8 mouse cellular contexts compared by ENCODE assay signal in genomic region chr6:124932314-124932695, GRCm38 (mm10). TPM values are rescaled to one million over a fixed set of nuclear protein-coding genes. Genes with fewer than 3 reads are reported as not detected.
DNase-seq lines count a peak whose midpoint lies in the region; ATAC-seq and TF ChIP-seq lines count a peak whose summit lies in the region.

No protein-coding gene starts in this region.

- no peaks in the 10 kb centered on the region for H3K27me3 ChIP-seq in embryonic facial prominence, embryonic 10.5 days (replicated peaks; ENCODE audit: low read depth, poor library complexity, severe bottlenecking)
- H3K27me3 ChIP-seq in hindbrain, embryonic 15.5 days: no peaks in the 10 kb centered on the region
- no peaks in the 10 kb centered on the region for H3K27me3 ChIP-seq in myocyte (ENCODE audit: control insufficient read depth, insufficient read depth, insufficient read length)

- 55% methylated on average over 12 of the region's 12 CpGs for WGBS in embryonic facial prominence, embryonic 10.5 days
- WGBS in hindbrain, embryonic 15.5 days: 44% methylated on average over 12 of the region's 12 CpGs

- peaks cover 50% of the 10 kb centered on the region for H3K36me3 ChIP-seq in embryonic facial prominence, embryonic 10.5 days (replicated peaks)
- H3K36me3 ChIP-seq in hindbrain, embryonic 15.5 days: peaks cover 39% of the 10 kb centered on the region
- H3K36me3 ChIP-seq in myocyte (ENCODE audit: control insufficient read depth, insufficient read depth): peaks cover 19% of the 10 kb centered on the region

- H3K4me2 ChIP-seq in hindbrain, embryonic 15.5 days: peak overlapping the region; percentile 90
- H3K4me2 ChIP-seq in myocyte (ENCODE audit: low read depth): peak overlapping the region; percentile 88

- peaks cover 27% of the 10 kb centered on the region for H3K79me2 ChIP-seq in myocyte (ENCODE audit: control insufficient read depth, insufficient read depth)

- no peaks in the 10 kb centered on the region for H3K9me3 ChIP-seq in embryonic facial prominence, embryonic 10.5 days
- H3K9me3 ChIP-seq in hindbrain, embryonic 15.5 days: no peaks in the 10 kb centered on the region

- H3K4me1 ChIP-seq in embryonic facial prominence, embryonic 10.5 days: peaks cover 43% of the 10 kb centered on the region
- peaks cover 28% of the 10 kb centered on the region for H3K4me1 ChIP-seq in hindbrain, embryonic 15.5 days (replicated peaks)

- peak; percentile 35 for DNase-seq in left cerebral cortex, postnatal 4 days
- no peak for DNase-seq in left cerebral cortex, postnatal 14 days (ENCODE audit: low spot score in 2 of 2)
- DNase-seq in embryonic facial prominence, embryonic 10.5 days (ENCODE audit: low spot score): no peak
- no peak for DNase-seq in frontal cortex, postnatal 36 days (ENCODE audit: low spot score in 2 of 2)
- no peak for DNase-seq in thymus, postnatal 10 days (ENCODE audit: low spot score in 2 of 2)
- no peak for DNase-seq in left cerebral cortex, adult 18-20 months (ENCODE audit: low spot score in 2 of 2)

- TF ChIP-seq POLR2A in myocyte (IDR thresholded peaks at IDR 0.05; ENCODE audit: insufficient read length, low read depth): no peak

- peak overlapping the region; percentile 61 for H3ac ChIP-seq in myocyte (ENCODE audit: control insufficient read depth, insufficient read length)

- ATAC-seq in hindbrain, embryonic 15.5 days (ENCODE audit: low FRiP score, low read depth): no peak

- H3K9ac ChIP-seq in hindbrain, embryonic 15.5 days: peak overlapping the region; percentile 99

- intact Hi-C loops in left cerebral cortex, postnatal 4 days (cut with DNase I): loop anchor here (5.0 kb wide), 1 partner anchor 70 kb away; the partner anchor contains the start of gene Gpr162
- intact Hi-C loops in left cerebral cortex, postnatal 14 days (cut with DNase I): loop anchor here (5.0 kb wide), 2 partner anchors 70 to 75 kb away; partner anchors contain the start of genes Gpr162 and Zfp384

- peak overlapping the region; percentile 98 for H3K27ac ChIP-seq in embryonic facial prominence, embryonic 10.5 days (replicated peaks)
- H3K27ac ChIP-seq in hindbrain, embryonic 15.5 days (replicated peaks): peak overlapping the region; percentile 98

- H3K4me3 ChIP-seq in embryonic facial prominence, embryonic 10.5 days: peak overlapping the region; percentile 98
- peak overlapping the region; percentile 99 for H3K4me3 ChIP-seq in hindbrain, embryonic 15.5 days
- peak overlapping the region; percentile 76 for H3K4me3 ChIP-seq in myocyte

TF ChIP-seq in myocyte, 11 proteins besides CTCF, POLR2A, EP300 and RAD21:
- TF ChIP-seq TCF12 (IDR thresholded peaks at IDR 0.05; ENCODE audit: insufficient read depth, poor library complexity, severe bottlenecking): no peak
- TF ChIP-seq MYOG (IDR thresholded peaks at IDR 0.05; ENCODE audit: control insufficient read depth in 1 of 3, insufficient read depth in 1 of 3, insufficient read length in 2 of 3, low read depth in 2 of 3): no peak
- no peak for TF ChIP-seq MYOD1 (IDR thresholded peaks at IDR 0.05; ENCODE audit: control insufficient read depth in 1 of 3, insufficient read length in 2 of 3, low read depth in 2 of 3)
- no peak for TF ChIP-seq SRF (IDR thresholded peaks at IDR 0.05; ENCODE audit: control insufficient read depth, insufficient read length, low read depth)
- TF ChIP-seq USF1 (IDR thresholded peaks at IDR 0.05; ENCODE audit: low read depth): no peak
- TF ChIP-seq E2F4 (IDR thresholded peaks at IDR 0.05; ENCODE audit: insufficient read depth): no peak

RNA-seq across cellular contexts. Expression of gene Mlf2, which starts 1.1 kb away (rescaled TPM):
- total RNA-seq in left cerebral cortex, postnatal 4 days (2021): 100 to 1,000 TPM; 467 to 469 TPM
- 100 to 1,000 TPM; 670 to 685 TPM for total RNA-seq in left cerebral cortex, postnatal 14 days (2021)
- polyA plus RNA-seq in embryonic facial prominence, embryonic 10.5 days (2016; fragmentation: Nextera tagmentation; extraction: Ambion mirVana): 390 and 408 TPM in 2 replicates
- 565 and 615 TPM in 2 replicates for polyA plus RNA-seq in hindbrain, embryonic 15.5 days (2015; fragmentation: Nextera tagmentation; extraction: Ambion mirVana)
- polyA plus RNA-seq in myocyte (2012; fragmentation: generic; extraction: Trizol): 384 TPM
- total RNA-seq in left cerebral cortex, adult 18-20 months (2021): 100 to 1,000 TPM; 626 to 639 TPM

RNA-seq across cellular contexts. Expression of gene Ptms, which starts 12.4 kb away (rescaled TPM):
- 1,000 to 10,000 TPM; 1,603 to 1,633 TPM for total RNA-seq in left cerebral cortex, postnatal 4 days (2021)
- total RNA-seq in left cerebral cortex, postnatal 14 days (2021): 1,000 to 10,000 TPM; 1,161 to 1,212 TPM
- polyA plus RNA-seq in embryonic facial prominence, embryonic 10.5 days (2016; fragmentation: Nextera tagmentation; extraction: Ambion mirVana): 203 and 213 TPM in 2 replicates
- 766 and 864 TPM in 2 replicates for polyA plus RNA-seq in hindbrain, embryonic 15.5 days (2015; fragmentation: Nextera tagmentation; extraction: Ambion mirVana)
- 1,462 TPM for polyA plus RNA-seq in myocyte (2012; fragmentation: generic; extraction: Trizol)
- 100 to 1,000 TPM; 895 to 902 TPM for total RNA-seq in left cerebral cortex, adult 18-20 months (2021)

RNA-seq across cellular contexts. Expression of gene Lag3, which starts 20.8 kb away (rescaled TPM):
- 1 to 10 TPM; 1.7 to 2.3 TPM for total RNA-seq in left cerebral cortex, postnatal 4 days (2021)
- 1 to 10 TPM; 2.1 to 3.0 TPM for total RNA-seq in left cerebral cortex, postnatal 14 days (2021)
- 1.2 and 1.6 TPM in 2 replicates for polyA plus RNA-seq in embryonic facial prominence, embryonic 10.5 days (2016; fragmentation: Nextera tagmentation; extraction: Ambion mirVana)
- 3.1 and 3.5 TPM in 2 replicates for polyA plus RNA-seq in hindbrain, embryonic 15.5 days (2015; fragmentation: Nextera tagmentation; extraction: Ambion mirVana)
- polyA plus RNA-seq in myocyte (2012; fragmentation: generic; extraction: Trizol): 0.41 TPM
- 1 to 10 TPM; 2.6 to 3.2 TPM for total RNA-seq in left cerebral cortex, adult 18-20 months (2021)

RNA-seq across cellular contexts. Expression of gene Cops7a, which starts 33.0 kb away (rescaled TPM):
- 10 to 100 TPM; 67.8 to 72.6 TPM for total RNA-seq in left cerebral cortex, postnatal 4 days (2021)
- total RNA-seq in left cerebral cortex, postnatal 14 days (2021): 100 to 1,000 TPM; 140 to 142 TPM
- 137 and 146 TPM in 2 replicates for polyA plus RNA-seq in embryonic facial prominence, embryonic 10.5 days (2016; fragmentation: Nextera tagmentation; extraction: Ambion mirVana)
- polyA plus RNA-seq in hindbrain, embryonic 15.5 days (2015; fragmentation: Nextera tagmentation; extraction: Ambion mirVana): 92.5 and 102 TPM in 2 replicates
- polyA plus RNA-seq in myocyte (2012; fragmentation: generic; extraction: Trizol): 142 TPM
- 100 to 1,000 TPM; 168 TPM for total RNA-seq in left cerebral cortex, adult 18-20 months (2021)

RNA-seq across cellular contexts. Expression of gene Cd4, which starts 44.3 kb away (rescaled TPM):
- 1 to 10 TPM in 1 of 2 experiments, under 1 TPM in 1; 0.52 to 1.2 TPM for total RNA-seq in left cerebral cortex, postnatal 4 days (2021)
- 1 to 10 TPM; 1.1 to 1.5 TPM for total RNA-seq in left cerebral cortex, postnatal 14 days (2021)
- not detected in 2 replicates for polyA plus RNA-seq in embryonic facial prominence, embryonic 10.5 days (2016; fragmentation: Nextera tagmentation; extraction: Ambion mirVana)
- 0.14 and 0.32 TPM in 2 replicates for polyA plus RNA-seq in hindbrain, embryonic 15.5 days (2015; fragmentation: Nextera tagmentation; extraction: Ambion mirVana)
- polyA plus RNA-seq in myocyte (2012; fragmentation: generic; extraction: Trizol): not detected
- total RNA-seq in left cerebral cortex, adult 18-20 months (2021): 1 to 10 TPM; 4.2 to 8.6 TPM
